Mouse (Mus musculus): Measurements from ENCODE around the gene Kcnj15. TPM values are rescaled to one million over a fixed set of nuclear protein-coding genes. Genes with fewer than 3 reads are reported as not detected.
A peak's percentile ranks its signal among the peaks of the same experiment; 100 is the strongest.

Kcnj15 gene
- polyA plus RNA-seq, 1 experiment from 2014 or later: 2.4 TPM

GRCm38 (mm10) chr16:95321945-95322625 lies 64.7 kb downstream of the Kcnj15 start:
- Histone ChIP-seq H3K4me3 (replicated peaks) (no peak overlapping the region), H3K27me3 (no peaks in the 10 kb centered on the region), H3K4me2 (no peak overlapping the region), H3K9me3 (replicated peaks) (no peaks in the 10 kb centered on the region), H3K4me1 (0 out of 2 replicates have a peak, but pooled peaks cover 2% of the 10 kb centered on the region), H3K9ac (no peak overlapping the region), H3K36me3 (no peaks in the 10 kb centered on the region), H3K27ac (no peak overlapping the region)
- ATAC-seq (replicated peaks; ENCODE audit: low FRiP score): no peak
- 47% methylated on average over 9 of the region's 9 CpGs for WGBS

DNA sequence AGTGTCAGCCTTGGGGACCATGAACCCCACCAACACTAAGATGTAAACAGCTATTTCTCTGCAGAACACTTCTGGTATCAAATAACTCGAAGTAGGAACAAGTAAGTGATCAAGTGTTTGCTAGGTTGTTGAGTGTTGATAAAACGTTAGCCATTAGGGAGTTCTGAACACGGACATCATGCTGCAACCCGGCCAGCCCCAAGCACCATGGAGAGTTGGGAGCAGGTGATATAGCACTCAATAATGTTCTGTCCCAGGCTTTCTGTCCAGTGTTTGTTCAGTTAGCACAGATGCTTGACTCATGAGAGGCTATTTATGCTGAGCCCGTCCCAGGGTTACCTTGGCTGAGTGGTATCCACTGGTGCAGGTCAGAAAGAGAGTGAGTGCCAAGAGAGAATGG lies 74.8 kb downstream of the Kcnj15 start:
- Histone ChIP-seq H3K4me2 (no peak overlapping the region), H3K27ac (no peak overlapping the region), H3K9ac (no peak overlapping the region), H3K36me3 (no peaks in the 10 kb centered on the region), H3K4me3 (replicated peaks) (no peak overlapping the region), H3K4me1 (no peaks in the 10 kb centered on the region), H3K27me3 (no peaks in the 10 kb centered on the region), H3K9me3 (replicated peaks) (no peaks in the 10 kb centered on the region)
- no peak for ATAC-seq (replicated peaks; ENCODE audit: low FRiP score)
- 70% methylated on average over 5 of the region's 5 CpGs for WGBS

- Histone ChIP-seq H3K27ac (no peak overlapping the region), H3K4me1 (0 out of 2 replicates have a peak, but pooled peaks cover 5% of the 10 kb centered on the region), H3K36me3 (no peaks in the 10 kb centered on the region), H3K27me3 (peaks cover 4% of the 10 kb centered on the region; the same call in 1 of the 2 replicates), H3K9ac (0 out of 2 replicates have a peak overlapping the region, but pooled peaks have one; percentile 4), H3K9me3 (replicated peaks) (no peaks in the 10 kb centered on the region), H3K4me3 (replicated peaks) (no peak overlapping the region), H3K4me2 (peak overlapping the region; percentile 46)
- peak; percentile 69; the same call in 1 of the 2 replicates for ATAC-seq (replicated peaks; ENCODE audit: low FRiP score)
- 28% methylated on average over 28 of the region's 28 CpGs for WGBS
These were observed 83.8 kb downstream of the Kcnj15 start for GRCm38 (mm10) chr16:95340885-95341791.

GRCm38 (mm10) chr16:95342030-95342429 lies 84.7 kb downstream of the Kcnj15 start:
- Histone ChIP-seq H3K27ac (no peak overlapping the region), H3K9me3 (replicated peaks) (no peaks in the 10 kb centered on the region), H3K36me3 (no peaks in the 10 kb centered on the region), H3K4me2 (no peak overlapping the region), H3K27me3 (peaks cover 4% of the 10 kb centered on the region; the same call in 1 of the 2 replicates), H3K4me3 (replicated peaks) (no peak overlapping the region), H3K4me1 (0 out of 2 replicates have a peak, but pooled peaks cover 5% of the 10 kb centered on the region), H3K9ac (no peak overlapping the region)
- no peak for ATAC-seq (replicated peaks; ENCODE audit: low FRiP score)
- 69% methylated on average over 8 of the region's 8 CpGs for WGBS

DNA sequence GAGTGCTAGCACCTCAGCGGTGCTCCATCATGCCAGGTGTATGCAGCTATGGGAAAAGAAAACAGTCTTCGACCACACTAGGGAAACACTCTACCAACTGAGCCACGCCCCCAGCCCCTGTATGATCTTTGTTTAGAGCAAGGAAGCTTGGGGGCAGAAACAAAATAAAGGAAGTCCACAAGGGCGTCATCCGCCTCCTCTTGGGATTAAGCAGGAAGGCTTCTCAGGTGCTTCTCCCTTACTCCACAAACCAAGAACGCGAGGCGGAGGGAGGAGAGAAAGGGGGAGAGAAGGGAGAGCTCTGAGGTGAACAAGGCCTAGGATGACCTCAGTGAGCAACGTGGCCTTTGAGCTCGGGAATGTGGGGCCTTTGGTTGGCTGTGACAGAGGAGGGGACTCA lies 87.6 kb downstream of the Kcnj15 start:
- Histone ChIP-seq H3K4me3 (replicated peaks) (no peak overlapping the region), H3K9me3 (replicated peaks) (no peaks in the 10 kb centered on the region), H3K36me3 (no peaks in the 10 kb centered on the region), H3K9ac (0 out of 2 replicates have a peak overlapping the region, but pooled peaks have one; percentile 0), H3K27me3 (peaks cover 4% of the 10 kb centered on the region; the same call in 1 of the 2 replicates), H3K4me2 (no peak overlapping the region), H3K4me1 (0 out of 2 replicates have a peak, but pooled peaks cover 10% of the 10 kb centered on the region), H3K27ac (no peak overlapping the region)
- WGBS: 63% methylated on average over 10 of the region's 10 CpGs
- ATAC-seq (replicated peaks; ENCODE audit: low FRiP score): no peak

GRCm38 (mm10) chr16:95345882-95346281 lies 88.5 kb downstream of the Kcnj15 start:
- no peak for ATAC-seq (replicated peaks; ENCODE audit: low FRiP score)
- Histone ChIP-seq H3K4me2 (no peak overlapping the region), H3K9me3 (replicated peaks) (no peaks in the 10 kb centered on the region), H3K27me3 (no peaks in the 10 kb centered on the region), H3K27ac (no peak overlapping the region), H3K36me3 (no peaks in the 10 kb centered on the region), H3K4me1 (0 out of 2 replicates have a peak, but pooled peaks cover 10% of the 10 kb centered on the region), H3K4me3 (replicated peaks) (no peak overlapping the region), H3K9ac (no peak overlapping the region)
- WGBS: 1% methylated on average over 5 of the region's 7 CpGs

GRCm38 (mm10) chr16:95347202-95347601 lies 89.8 kb downstream of the Kcnj15 start:
- no peak overlapping the region for H3K9ac ChIP-seq
- no peak overlapping the region for H3K4me3 ChIP-seq (replicated peaks)
- no peaks in the 10 kb centered on the region for H3K36me3 ChIP-seq
- WGBS: 34% methylated on average over 3 of the region's 3 CpGs
- H3K4me2 ChIP-seq: no peak overlapping the region
- peak overlapping the region; percentile 57 for H3K27ac ChIP-seq
- no peaks in the 10 kb centered on the region for H3K9me3 ChIP-seq (replicated peaks)
- 0 out of 2 replicates have a peak, but pooled peaks cover 5% of the 10 kb centered on the region for H3K4me1 ChIP-seq
- H3K27me3 ChIP-seq: no peaks in the 10 kb centered on the region
- ATAC-seq (replicated peaks; ENCODE audit: low FRiP score): peak; percentile 53

DNA sequence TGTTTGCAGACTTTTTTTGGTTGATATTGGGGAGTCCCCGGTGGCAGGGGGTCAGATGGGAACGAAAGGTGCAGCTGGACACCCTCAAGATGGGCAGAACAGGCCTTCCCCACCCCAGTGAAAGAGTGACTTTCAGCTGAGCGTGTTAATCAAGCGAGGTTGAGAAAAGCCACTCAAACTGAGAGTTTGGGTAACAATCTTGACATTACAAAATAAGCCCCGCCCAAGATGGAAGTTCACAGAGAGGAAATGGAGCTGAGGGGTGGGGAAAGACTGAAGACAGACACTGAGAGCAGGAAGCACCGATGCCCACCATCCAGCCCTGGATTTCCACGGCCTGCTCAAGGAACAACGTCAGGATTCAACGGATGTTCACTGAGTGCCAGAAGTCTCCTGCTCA lies 91.2 kb downstream of the Kcnj15 start:
- H3K27ac ChIP-seq: no peak overlapping the region
- H3K36me3 ChIP-seq: no peaks in the 10 kb centered on the region
- no peaks in the 10 kb centered on the region for H3K9me3 ChIP-seq (replicated peaks)
- WGBS: 78% methylated on average over 9 of the region's 9 CpGs
- no peak overlapping the region for H3K9ac ChIP-seq
- no peak overlapping the region for H3K4me2 ChIP-seq
- H3K27me3 ChIP-seq: no peaks in the 10 kb centered on the region
- 0 out of 2 replicates have a peak, but pooled peaks cover 9% of the 10 kb centered on the region for H3K4me1 ChIP-seq
- H3K4me3 ChIP-seq (replicated peaks): no peak overlapping the region
- no peak for ATAC-seq (replicated peaks; ENCODE audit: low FRiP score)

- WGBS: 79% methylated on average over 6 of the region's 6 CpGs
- H3K36me3 ChIP-seq: no peaks in the 10 kb centered on the region
- H3K27me3 ChIP-seq: no peaks in the 10 kb centered on the region
- H3K4me2 ChIP-seq: no peak overlapping the region
- no peak overlapping the region for H3K9ac ChIP-seq
- 0 out of 2 replicates have a peak, but pooled peaks cover 9% of the 10 kb centered on the region for H3K4me1 ChIP-seq
- no peaks in the 10 kb centered on the region for H3K9me3 ChIP-seq (replicated peaks)
- no peak for ATAC-seq (replicated peaks; ENCODE audit: low FRiP score)
- no peak overlapping the region for H3K4me3 ChIP-seq (replicated peaks)
- H3K27ac ChIP-seq: no peak overlapping the region
These were observed 92.0 kb downstream of the Kcnj15 start for GRCm38 (mm10) chr16:95349344-95349743.

- Histone ChIP-seq H3K4me1 (0 out of 2 replicates have a peak, but pooled peaks cover 9% of the 10 kb centered on the region), H3K4me2 (no peak overlapping the region), H3K27ac (no peak overlapping the region), H3K9me3 (replicated peaks) (no peaks in the 10 kb centered on the region), H3K27me3 (no peaks in the 10 kb centered on the region), H3K9ac (no peak overlapping the region), H3K4me3 (replicated peaks) (no peak overlapping the region), H3K36me3 (no peaks in the 10 kb centered on the region)
- 47% methylated on average over 5 of the region's 5 CpGs for WGBS
- ATAC-seq (replicated peaks; ENCODE audit: low FRiP score): no peak
These were observed 92.4 kb downstream of the Kcnj15 start for GRCm38 (mm10) chr16:95349745-95350144.

Data from kidney, embryonic 15.5 days (tissue).